Mouse (Mus musculus) WW6 (cell line): ENCODE results near the gene Dnah7c.
"Not testable (repeated sequence)": the region's sequence is repeated elsewhere in the genome, so short reads cannot be mapped to it uniquely, and the experiment has no call there.

ENCODE experiments used
- DNase-seq: peaks from one replicate; pipeline ENCODE4 v3.0.0-alpha.2; 2013; ENCODE audit warnings: low read depth, low spot score

Dnah7c gene

DNA sequence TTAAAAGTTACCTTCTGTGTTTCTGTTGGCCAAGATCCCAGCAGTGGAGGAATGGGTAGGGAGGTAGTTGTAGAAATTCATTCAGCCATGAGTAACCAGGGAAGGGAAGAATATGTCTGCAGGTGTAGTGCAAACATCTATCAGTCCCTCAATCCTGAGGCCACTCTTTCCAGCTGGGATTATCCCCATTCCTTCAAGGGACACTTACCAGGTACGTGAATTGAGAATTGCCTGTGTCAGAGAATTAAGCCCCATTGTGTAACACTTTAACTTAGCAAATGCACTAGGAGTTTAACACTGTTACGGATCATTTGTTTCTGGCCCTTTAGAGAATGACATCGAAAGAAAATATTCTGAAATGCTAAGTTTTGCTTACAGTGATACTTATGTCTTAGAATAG, 304.3 kb downstream of the Dnah7c start:
- not testable (repeated sequence) for DNase-seq

DNA sequence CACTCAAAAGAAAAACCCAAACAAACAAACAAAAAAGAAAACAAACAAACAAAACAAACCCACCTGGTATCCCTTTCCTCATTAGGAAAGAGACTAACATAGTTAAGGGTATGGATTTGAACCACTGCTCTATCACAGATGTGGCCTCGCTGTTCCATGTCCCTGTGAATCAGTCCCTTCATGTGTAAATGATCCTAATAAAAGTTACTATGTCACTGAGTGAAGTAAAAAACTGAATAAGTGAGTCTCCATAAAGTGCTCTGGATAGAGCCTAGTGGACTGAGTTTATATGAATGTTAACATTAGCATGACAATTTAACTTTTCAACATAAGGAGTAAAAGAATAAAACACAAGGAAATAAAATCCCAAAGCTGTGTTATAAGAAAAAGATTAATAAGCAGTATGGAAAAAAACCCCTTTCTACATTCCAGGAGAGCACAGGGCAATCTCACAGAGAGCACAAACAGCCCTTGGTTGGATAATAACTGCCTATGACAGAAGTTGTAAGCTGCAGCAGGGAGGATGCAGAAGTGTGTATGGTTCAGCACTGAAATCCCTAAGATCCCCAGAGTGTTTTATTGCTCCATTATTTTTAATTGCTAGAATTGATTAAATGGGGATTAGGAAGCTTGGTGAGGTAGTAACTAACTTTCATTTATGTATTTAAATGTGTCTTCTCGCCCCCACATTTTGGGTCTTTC, 308.2 kb downstream of the Dnah7c start:
- DNase-seq, result not testable (repeated sequence)

- not testable (repeated sequence) for DNase-seq
Measured at GRCm38 (mm10) chr1:46734455-46734854, 309.1 kb downstream of the Dnah7c start.

DNA sequence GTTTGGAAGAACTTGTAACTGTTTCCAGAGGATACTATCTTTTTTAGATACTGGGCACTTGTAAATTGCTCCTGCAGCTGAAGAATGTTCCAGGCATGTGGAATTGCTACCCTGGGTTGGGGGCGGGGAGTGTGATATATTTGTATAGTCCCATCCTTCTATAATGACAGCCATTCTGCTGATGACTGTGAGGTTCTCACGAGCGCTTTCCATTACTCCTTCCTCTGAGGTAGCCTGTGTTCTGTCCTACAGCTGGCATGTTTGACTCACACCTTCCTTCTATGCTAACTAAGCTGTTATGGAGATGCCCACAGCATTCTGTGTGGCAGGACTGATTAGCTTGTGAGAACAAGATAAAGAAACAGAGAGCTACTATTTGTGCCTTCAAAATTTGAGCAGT, 339.2 kb downstream of the Dnah7c start:
- not testable (repeated sequence) for DNase-seq

DNA sequence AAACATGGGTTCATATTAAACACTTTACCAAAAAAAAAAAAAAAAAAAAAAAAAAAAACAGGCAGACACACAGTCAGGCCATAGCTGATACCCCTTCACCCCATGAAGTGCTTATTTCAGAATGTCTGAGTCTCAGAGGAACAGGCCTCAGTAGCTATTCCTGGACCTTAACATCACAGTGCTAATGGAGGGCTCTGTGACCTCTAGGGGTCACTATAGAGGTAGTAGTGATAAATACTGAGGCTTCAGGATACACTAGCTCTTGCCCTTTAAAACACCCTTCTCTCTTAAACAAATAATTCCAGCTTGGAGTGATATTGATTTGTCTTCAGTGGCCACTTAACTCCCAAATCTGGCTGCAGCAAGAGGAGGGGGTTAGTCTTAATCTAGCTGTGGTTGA, 343.9 kb downstream of the Dnah7c start:
- not testable (repeated sequence) for DNase-seq

- not testable (repeated sequence) for DNase-seq
Measured at GRCm38 (mm10) chr1:46770077-46770695, 344.8 kb downstream of the Dnah7c start.

DNA sequence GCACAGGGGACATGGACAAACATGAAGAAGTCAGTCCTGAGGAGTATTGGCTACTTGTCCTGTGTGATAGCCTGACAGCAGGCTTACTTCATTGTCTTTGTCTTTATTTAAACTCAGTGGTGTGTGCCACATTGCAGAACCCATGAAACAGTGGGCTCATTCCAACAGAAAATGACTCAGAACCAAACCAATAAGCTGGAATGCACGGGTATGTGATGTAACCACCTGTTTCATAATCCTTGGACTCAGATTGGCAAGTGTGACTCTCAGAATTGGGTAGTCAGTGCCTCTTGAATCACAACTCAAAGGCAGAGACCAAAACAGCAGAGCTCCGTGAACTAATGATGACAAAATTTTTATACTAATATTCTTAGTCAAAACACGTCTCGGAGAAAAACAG, 356.8 kb downstream of the Dnah7c start:
- not testable (repeated sequence) for DNase-seq

DNA sequence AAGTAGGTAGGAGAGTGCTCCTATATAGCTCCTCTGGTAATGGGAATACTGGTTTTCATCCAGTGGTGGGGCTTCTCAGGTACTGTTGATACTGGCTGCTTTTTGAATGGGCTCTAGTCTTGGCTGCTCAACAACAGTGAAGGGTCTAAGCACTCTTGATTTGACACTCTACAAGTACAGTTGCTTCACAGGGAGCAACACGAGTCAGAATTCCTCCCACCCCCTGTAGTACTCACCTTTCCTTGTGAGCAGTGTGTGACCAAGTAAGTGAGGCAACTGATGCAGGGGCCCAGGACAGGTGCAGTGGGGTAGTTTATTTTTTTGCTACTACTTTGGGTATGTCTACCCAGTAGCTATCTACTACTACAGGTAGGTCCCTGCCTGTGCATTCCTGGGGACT, 379.7 kb downstream of the Dnah7c start:
- DNase-seq, result no peak

- DNase-seq, result not testable (repeated sequence)
Measured at GRCm38 (mm10) chr1:46808630-46809029, 383.2 kb downstream of the Dnah7c start.

DNA sequence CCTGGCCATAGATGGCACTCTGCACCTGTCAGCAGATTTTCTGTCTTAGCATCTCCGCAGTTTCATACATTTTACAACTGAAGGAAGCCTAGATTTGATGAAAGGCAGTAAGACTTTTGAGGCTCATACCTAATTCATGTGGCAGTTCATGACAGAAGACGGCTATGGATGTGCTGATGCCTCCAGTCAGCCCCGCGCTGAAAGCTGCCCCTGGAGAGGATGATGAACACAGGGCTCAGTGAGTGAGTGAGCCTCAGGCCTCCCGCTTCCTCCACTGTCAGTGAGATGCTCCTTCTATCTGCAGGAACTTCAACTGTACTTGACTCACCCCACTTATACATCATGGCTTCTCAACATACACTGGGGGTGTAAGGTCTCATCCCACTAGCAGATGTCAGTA, 392.5 kb downstream of the Dnah7c start:
- DNase-seq, result no peak

DNA sequence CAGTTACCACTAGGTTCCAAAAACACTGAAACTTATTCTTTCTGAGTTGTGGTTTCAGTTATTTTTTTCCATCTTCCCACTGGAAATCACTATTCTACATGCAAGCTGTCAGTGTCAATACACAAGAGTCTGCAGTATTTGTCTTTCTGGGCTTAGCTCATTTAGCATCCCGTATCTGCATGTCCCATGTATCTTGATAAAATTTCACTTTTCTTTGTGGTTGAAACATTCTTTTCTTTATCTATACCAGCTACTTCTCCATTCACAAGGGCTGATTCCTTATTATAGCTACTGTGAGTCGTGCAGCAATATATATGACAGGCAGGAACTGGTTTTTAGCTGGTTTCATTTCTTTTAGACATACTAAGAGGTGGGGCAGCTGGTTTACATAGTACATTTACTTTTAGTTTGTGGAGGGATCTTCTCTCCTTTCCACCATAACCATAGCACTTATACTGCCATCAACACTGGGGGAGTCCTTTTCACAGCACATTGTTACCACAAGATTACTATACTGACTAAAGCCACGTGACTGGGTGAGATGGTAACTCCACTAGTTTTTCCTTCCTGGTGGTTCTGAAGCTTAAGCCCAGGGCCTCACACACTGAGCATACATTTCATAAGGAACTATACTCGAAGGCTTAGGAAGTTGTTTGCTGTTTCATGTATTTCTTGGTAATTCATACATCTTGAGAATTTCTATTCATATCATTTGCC, 397.0 kb downstream of the Dnah7c start:
- DNase-seq, result no peak

DNA sequence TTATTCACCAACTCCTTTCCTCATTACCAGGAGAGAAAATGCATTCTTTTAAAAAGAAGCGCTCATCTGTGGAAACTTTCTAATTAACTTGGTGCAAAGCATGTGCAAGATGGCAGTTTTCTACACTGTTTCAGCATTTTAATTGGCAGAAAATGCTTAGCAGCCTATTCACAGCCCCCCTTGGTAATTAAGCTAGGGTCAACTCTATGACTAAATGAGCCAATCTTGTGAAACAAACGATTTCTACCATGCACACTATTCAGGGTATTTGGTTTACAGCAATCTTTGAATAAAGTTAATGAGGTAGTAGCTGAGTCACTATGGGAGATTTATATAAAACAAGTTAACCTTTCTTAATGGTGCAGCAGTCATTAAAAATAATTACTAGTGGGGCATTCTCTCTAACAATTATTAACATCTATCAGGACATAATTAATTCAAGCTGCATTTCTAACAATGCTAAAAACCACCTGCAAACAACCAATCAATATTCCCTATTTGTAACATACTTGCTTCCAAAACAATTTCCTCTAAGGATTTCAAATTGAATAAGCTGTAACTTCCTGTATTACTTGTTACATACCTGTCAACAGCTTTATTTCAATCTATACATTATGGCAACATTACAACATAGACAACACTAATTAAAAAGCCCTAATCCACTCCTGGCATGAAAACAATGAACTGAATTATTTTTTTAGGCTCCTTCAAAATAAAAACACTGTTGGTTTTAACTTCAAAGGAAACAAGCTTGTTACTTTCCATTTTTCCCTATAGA, 404.9 kb downstream of the Dnah7c start:
- DNase-seq, result no peak

DNA sequence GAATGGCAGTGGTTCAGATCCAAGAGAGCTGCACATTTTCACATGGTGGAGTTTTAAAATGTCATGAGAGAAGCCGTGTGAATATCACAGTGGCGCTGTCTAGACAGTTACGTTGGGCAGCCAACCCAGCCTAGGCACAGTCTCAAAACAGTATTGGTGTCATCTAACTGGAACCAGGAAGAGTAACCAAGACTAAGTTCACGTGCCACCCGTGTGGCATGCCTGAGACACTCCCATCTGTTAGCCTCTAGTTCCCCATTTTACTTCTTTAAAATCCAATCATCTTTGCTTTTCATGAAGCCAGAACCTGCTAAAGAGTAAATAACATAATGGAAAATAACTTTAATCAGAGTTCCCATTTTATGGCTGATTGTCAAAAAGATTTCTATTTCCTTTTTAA, 406.5 kb downstream of the Dnah7c start:
- no peak for DNase-seq

GRCm38 (mm10) chr1:46843406-46843805, 418.0 kb downstream of the Dnah7c start:
- DNase-seq, result no peak

GRCm38 (mm10) chr1:46844281-46844680, 418.9 kb downstream of the Dnah7c start:
- no peak for DNase-seq

- DNase-seq, result no peak
Measured at GRCm38 (mm10) chr1:46845221-46845620, 419.8 kb downstream of the Dnah7c start.

- DNase-seq, result peak; percentile 48
Measured at GRCm38 (mm10) chr1:46849758-46850157, 424.4 kb downstream of the Dnah7c start.

GRCm38 (mm10) chr1:46851586-46851985, 426.2 kb downstream of the Dnah7c start:
- no peak for DNase-seq

DNA sequence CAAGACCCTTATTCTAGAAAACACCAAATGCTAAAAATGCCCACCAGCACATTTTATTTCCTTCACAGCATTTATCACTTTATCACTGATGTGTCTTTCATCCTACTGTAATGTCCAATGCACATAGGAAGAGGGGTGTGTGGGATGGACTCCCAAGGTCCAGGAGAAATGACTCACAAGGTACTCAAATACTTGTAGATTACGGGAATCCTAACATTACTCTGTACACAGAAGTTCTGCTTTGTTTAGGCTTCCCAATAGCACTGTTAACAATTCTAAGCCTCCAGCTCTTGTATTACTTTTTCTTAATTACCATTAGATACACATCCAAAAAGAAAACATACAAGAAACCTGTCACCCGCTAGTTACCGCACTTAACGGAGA, 426.8 kb downstream of the Dnah7c start:
- no peak for DNase-seq

- no peak for DNase-seq
Measured at GRCm38 (mm10) chr1:46852600-46853272, 427.3 kb downstream of the Dnah7c start.

DNA sequence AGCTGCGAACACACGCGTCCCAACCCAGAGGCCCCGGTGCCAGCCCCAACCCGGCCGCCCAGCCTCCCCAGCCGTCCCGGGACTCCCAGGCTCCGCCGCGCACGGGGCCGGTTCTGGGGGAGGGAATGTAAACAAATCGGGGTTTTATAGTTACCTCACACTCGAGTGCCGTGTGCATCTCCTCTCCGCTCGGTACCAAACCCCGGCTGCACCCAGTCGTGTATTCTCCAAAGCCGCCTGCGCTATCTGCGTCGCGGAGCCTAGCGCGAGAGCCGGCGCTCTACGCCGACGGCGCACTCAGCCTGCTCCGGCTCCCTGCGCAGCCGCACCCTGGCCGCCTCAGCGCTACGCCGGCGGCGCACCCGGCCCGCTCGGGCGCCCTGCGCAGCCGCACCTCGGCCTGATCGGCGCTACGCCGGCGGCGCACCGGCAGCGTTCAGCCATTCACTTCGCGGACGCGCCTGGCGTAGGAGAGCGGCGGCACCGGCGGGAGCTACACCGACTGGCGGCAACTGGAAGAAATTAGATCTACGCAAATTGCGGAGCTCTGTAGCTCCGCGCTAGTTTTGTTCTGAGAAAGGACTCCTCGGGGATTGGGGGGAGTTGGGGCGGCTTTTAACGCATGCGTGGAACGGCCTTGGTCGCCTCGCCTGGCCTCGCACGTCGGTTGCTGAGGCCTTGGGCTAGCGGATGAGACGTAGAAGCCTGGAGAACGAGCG, 428.1 kb downstream of the Dnah7c start:
- peak; percentile 80 for DNase-seq
